Mouse (Mus musculus): Measurements from ENCODE around the gene Nhsl2. TPM values are rescaled to one million over a fixed set of nuclear protein-coding genes. Genes with fewer than 3 reads are reported as not detected.

Gene Nhsl2
- polyA plus RNA-seq, 1 experiment from 2014 or later = 9.0 TPM

GRCm38 (mm10) chrX:102065213-102065775 is 216.1 kb downstream of the Nhsl2 start:
- Histone ChIP-seq H3K9ac (no peak overlapping the region), H3K4me3 (replicated peaks) (no peak overlapping the region), H3K27ac (no peak overlapping the region), H3K27me3 (peaks cover 33% of the 10 kb centered on the region), H3K36me3 (replicated peaks) (no peaks in the 10 kb centered on the region), H3K4me1 (peaks cover 48% of the 10 kb centered on the region), H3K9me3 (no peaks in the 10 kb centered on the region), H3K4me2 (no peak overlapping the region)
- ATAC-seq (ENCODE audit: low FRiP score) = no peak
- 42% methylated on average over 4 of the region's 4 CpGs for WGBS

- Histone ChIP-seq H3K9me3 (no peaks in the 10 kb centered on the region), H3K36me3 (replicated peaks) (no peaks in the 10 kb centered on the region), H3K9ac (no peak overlapping the region), H3K4me1 (peaks cover 48% of the 10 kb centered on the region), H3K27me3 (peaks cover 35% of the 10 kb centered on the region), H3K4me3 (replicated peaks) (no peak overlapping the region), H3K27ac (no peak overlapping the region), H3K4me2 (no peak overlapping the region)
- 21% methylated on average over 9 of the region's 9 CpGs for WGBS
- ATAC-seq (ENCODE audit: low FRiP score) = no peak
Observed at GRCm38 (mm10) chrX:102066134-102066533, 216.9 kb downstream of the Nhsl2 start.

- Histone ChIP-seq H3K9ac (no peak overlapping the region), H3K27ac (no peak overlapping the region), H3K4me2 (0 out of 2 replicates have a peak overlapping the region, but pooled peaks have one; percentile 25), H3K4me1 (peaks cover 58% of the 10 kb centered on the region), H3K9me3 (no peaks in the 10 kb centered on the region), H3K4me3 (replicated peaks) (0 out of 2 replicates have a peak overlapping the region, but pooled peaks have one; percentile 4), H3K27me3 (peaks cover 35% of the 10 kb centered on the region), H3K36me3 (replicated peaks) (no peaks in the 10 kb centered on the region)
- no peak for ATAC-seq (ENCODE audit: low FRiP score)
- WGBS = 69% methylated on average over 6 of the region's 6 CpGs
Observed at GRCm38 (mm10) chrX:102067118-102067517, 217.9 kb downstream of the Nhsl2 start.

- Histone ChIP-seq H3K4me1 (peaks cover 55% of the 10 kb centered on the region), H3K9me3 (no peaks in the 10 kb centered on the region), H3K27me3 (peaks cover 35% of the 10 kb centered on the region; the same call in 1 of the 2 replicates), H3K9ac (no peak overlapping the region), H3K36me3 (replicated peaks) (no peaks in the 10 kb centered on the region), H3K4me2 (peak overlapping the region; percentile 62), H3K4me3 (replicated peaks) (no peak overlapping the region), H3K27ac (no peak overlapping the region)
- WGBS = 93% methylated on average over 24 of the region's 24 CpGs
- no peak for ATAC-seq (ENCODE audit: low FRiP score)
Observed at GRCm38 (mm10) chrX:102068811-102069540, 219.8 kb downstream of the Nhsl2 start.

- H3K4me3 ChIP-seq (replicated peaks) = peak within 1 kb of the TSS; percentile 55
- H3K36me3 ChIP-seq (replicated peaks) = no peaks in the 10 kb centered on the region
- peak within 1 kb of the TSS; percentile 62 for H3K4me2 ChIP-seq
- ATAC-seq (ENCODE audit: low FRiP score) = peak; percentile 95
- H3K4me1 ChIP-seq = peaks cover 53% of the 10 kb centered on the region
- whole genome bisulfite sequencing = 19% methylated on average over 60 of the region's 61 CpGs
- H3K27ac ChIP-seq = peak within 1 kb of the TSS; percentile 88
- no peaks in the 10 kb centered on the region for H3K9me3 ChIP-seq
- peak within 1 kb of the TSS; percentile 56 for H3K9ac ChIP-seq
- H3K27me3 ChIP-seq = peaks cover 29% of the 10 kb centered on the region; the same call in 1 of the 2 replicates
Observed at GRCm38 (mm10) chrX:102070591-102071471, 221.6 kb downstream of the Nhsl2 start, which contains the start of gene Rtl5. Gene Rtl5, minus strand, starts transcription at chrX:102071304.

- Histone ChIP-seq H3K4me1 (peaks cover 50% of the 10 kb centered on the region), H3K27me3 (peaks cover 29% of the 10 kb centered on the region; the same call in 1 of the 2 replicates), H3K36me3 (replicated peaks) (no peaks in the 10 kb centered on the region), H3K4me2 (peak overlapping the region; percentile 62), H3K27ac (peak overlapping the region; percentile 88), H3K9me3 (no peaks in the 10 kb centered on the region), H3K4me3 (replicated peaks) (peak overlapping the region; percentile 55), H3K9ac (no peak overlapping the region)
- 0% methylated on average over 1 of the region's 2 CpGs for WGBS
- peak; percentile 39; the same call in 1 of the 2 replicates for ATAC-seq (ENCODE audit: low FRiP score)
Observed at GRCm38 (mm10) chrX:102071517-102071916, 222.3 kb downstream of the Nhsl2 start.

- ATAC-seq (ENCODE audit: low FRiP score) = no peak
- WGBS = 75% methylated on average over 14 of the region's 14 CpGs
- Histone ChIP-seq H3K36me3 (replicated peaks) (no peaks in the 10 kb centered on the region), H3K27ac (no peak overlapping the region), H3K4me3 (replicated peaks) (no peak overlapping the region), H3K9me3 (no peaks in the 10 kb centered on the region), H3K4me2 (no peak overlapping the region), H3K27me3 (peaks cover 29% of the 10 kb centered on the region; the same call in 1 of the 2 replicates), H3K4me1 (peaks cover 30% of the 10 kb centered on the region), H3K9ac (no peak overlapping the region)
Observed at GRCm38 (mm10) chrX:102073605-102074325, 224.6 kb downstream of the Nhsl2 start.

- Histone ChIP-seq H3K36me3 (replicated peaks) (no peaks in the 10 kb centered on the region), H3K9me3 (no peaks in the 10 kb centered on the region), H3K9ac (no peak overlapping the region), H3K4me3 (replicated peaks) (no peak overlapping the region), H3K27ac (no peak overlapping the region), H3K4me2 (no peak overlapping the region), H3K4me1 (peaks cover 26% of the 10 kb centered on the region), H3K27me3 (peaks cover 30% of the 10 kb centered on the region; the same call in 1 of the 2 replicates)
- ATAC-seq (ENCODE audit: low FRiP score) = no peak
- 70% methylated on average over 5 of the region's 5 CpGs for WGBS
Observed at GRCm38 (mm10) chrX:102074435-102074834, 225.2 kb downstream of the Nhsl2 start.

GRCm38 (mm10) chrX:102075158-102075557 is 226.0 kb downstream of the Nhsl2 start:
- Histone ChIP-seq H3K9me3 (no peaks in the 10 kb centered on the region), H3K4me1 (peaks cover 20% of the 10 kb centered on the region), H3K27ac (no peak overlapping the region), H3K4me2 (no peak overlapping the region), H3K4me3 (replicated peaks) (no peak overlapping the region), H3K36me3 (replicated peaks) (no peaks in the 10 kb centered on the region), H3K9ac (no peak overlapping the region), H3K27me3 (peaks cover 33% of the 10 kb centered on the region; the same call in 1 of the 2 replicates)
- no peak for ATAC-seq (ENCODE audit: low FRiP score)
- 84% methylated on average over 4 of the region's 4 CpGs for WGBS

GRCm38 (mm10) chrX:102076886-102077765 is 227.9 kb downstream of the Nhsl2 start:
- ATAC-seq (ENCODE audit: low FRiP score) = no peak
- no peak overlapping the region for H3K4me2 ChIP-seq
- H3K27ac ChIP-seq = no peak overlapping the region

GRCm38 (mm10) chrX:102081076-102081475 is 231.9 kb downstream of the Nhsl2 start:
- WGBS = 50% methylated on average over 10 of the region's 10 CpGs
- H3K27me3 ChIP-seq = peaks cover 31% of the 10 kb centered on the region; the same call in 1 of the 2 replicates
- peaks cover 18% of the 10 kb centered on the region for H3K4me1 ChIP-seq
- no peak overlapping the region for H3K4me3 ChIP-seq (replicated peaks)
- no peaks in the 10 kb centered on the region for H3K36me3 ChIP-seq (replicated peaks)
- no peak overlapping the region for H3K4me2 ChIP-seq
- H3K27ac ChIP-seq = peak overlapping the region; percentile 96
- ATAC-seq (ENCODE audit: low FRiP score) = peak; percentile 7; the same call in 1 of the 2 replicates
- H3K9me3 ChIP-seq = no peaks in the 10 kb centered on the region
- H3K9ac ChIP-seq = no peak overlapping the region

More at GRCm38 (mm10) chrX:102076886-102077765, 227.9 kb downstream of the Nhsl2 start:
- Histone ChIP-seq H3K36me3 (replicated peaks) (no peaks in the 10 kb centered on the region), H3K9ac (no peak overlapping the region), H3K4me1 (peaks cover 17% of the 10 kb centered on the region), H3K27me3 (peaks cover 23% of the 10 kb centered on the region; the same call in 1 of the 2 replicates), H3K9me3 (no peaks in the 10 kb centered on the region), H3K4me3 (replicated peaks) (no peak overlapping the region)
- 89% methylated on average over 7 of the region's 7 CpGs for WGBS

Measured in forebrain, embryonic 12.5 days (tissue).